Mouse (Mus musculus) lung, embryonic 14.5 days (tissue): ENCODE measurements around the gene Fars2. TPM values are rescaled to one million over a fixed set of nuclear protein-coding genes. Genes with fewer than 3 reads are reported as not detected.
A peak's percentile ranks its signal among the peaks of the same experiment; 100 is the strongest.
"Not testable (repeated sequence)": the region's sequence is repeated elsewhere in the genome, so short reads cannot be mapped to it uniquely, and the experiment has no call there.

Experiments
- ATAC-seq: fragments of 200-750 bp; cut with Nextera tagmentation; 2 replicates; pipeline ENCODE4 v1.8.0; 2017; ENCODE audit warnings: mild to moderate bottlenecking, moderate TSS enrichment, moderate library complexity; ENCODE audit not compliant: insufficient read depth
- DNase-seq: peaks from one replicate; pipeline ENCODE4 v3.0.0-alpha.2; 2015
- H3K27ac ChIP-seq: fragments of 300-500 bp; sonication (generic); 2 replicates; pipeline ENCODE4 v1.5.1; 2014; ENCODE audit warnings: low read depth, mild to moderate bottlenecking, moderate library complexity
- H3K27me3 ChIP-seq: fragments of 300-500 bp; sonication (generic); 2 replicates; pipeline ENCODE4 v1.6.1; 2014; ENCODE audit warnings: low read length, control low read depth; ENCODE audit not compliant: insufficient read depth
- H3K36me3 ChIP-seq: fragments of 300-500 bp; sonication (generic); 2 replicates; pipeline ENCODE4 v1.6.1; 2014; ENCODE audit warnings: control low read depth; ENCODE audit not compliant: insufficient read depth
- H3K4me1 ChIP-seq: fragments of 300-500 bp; sonication (generic); 2 replicates; pipeline ENCODE4 v1.6.1; 2014; ENCODE audit warnings: antibody characterized with exemption, control low read depth; ENCODE audit not compliant: insufficient read depth
- H3K4me2 ChIP-seq: fragments of 300-500 bp; sonication (generic); 2 replicates; pipeline ENCODE4 v1.6.1; 2014; ENCODE audit warnings: mild to moderate bottlenecking
- H3K4me3 ChIP-seq: fragments of 300-500 bp; sonication (generic); 2 replicates; pipeline ENCODE4 v1.5.1; 2014; ENCODE audit warnings: low read depth, low read length
- H3K9ac ChIP-seq: fragments of 300-500 bp; sonication (generic); 2 replicates; pipeline ENCODE4 v1.6.1; 2014
- H3K9me3 ChIP-seq: fragments of 300-500 bp; sonication (generic); 2 replicates; pipeline ENCODE4 v1.6.1; 2016; ENCODE audit warnings: low read depth, low read length, control low read depth
- CTCF ChIP-seq: IDR thresholded peaks from 2 replicates; pipeline ENCODE4 v1.5.1; 2016; ENCODE audit warnings: antibody characterized with exemption, low read depth
- WGBS: fragments of 180-500 bp; shearing (Covaris S2); extraction: QIAGEN DNeasy Blood & Tissue Kit; methylation state at CpG from one replicate; pipeline ENCODE4 v1.1.7; 2014; 5-methylcytosine and 5-hydroxymethylcytosine counted together
- polyA plus RNA-seq: library from polyadenylated mRNA; unstranded; fragments of >200 nt; fragmentation: Nextera tagmentation; extraction: Ambion mirVana; gene quantifications from 2 replicates; pipeline ENCODE4 v1.2.1, GENCODE M21; 2014

The Fars2 gene
- polyA plus RNA-seq, 1 experiment from 2014 or later = 29.3 TPM

- no peak overlapping the region for H3K4me3 ChIP-seq
- ATAC-seq = no peak
- no peaks in the 10 kb centered on the region for H3K27me3 ChIP-seq
- no peak for DNase-seq
- H3K4me2 ChIP-seq = no peak overlapping the region
- H3K9me3 ChIP-seq = no peaks in the 10 kb centered on the region
- TF ChIP-seq CTCF = no peak
- no peak overlapping the region for H3K9ac ChIP-seq
- H3K4me1 ChIP-seq = no peaks in the 10 kb centered on the region
- H3K36me3 ChIP-seq = no peaks in the 10 kb centered on the region
- WGBS = 77% methylated on average over 3 of the region's 3 CpGs
- H3K27ac ChIP-seq = no peak overlapping the region
Measured at GRCm38 (mm10) chr13:36330542-36330941, 213.3 kb downstream of the Fars2 start.

- Histone ChIP-seq H3K4me3 (no peak overlapping the region), H3K9me3 (no peaks in the 10 kb centered on the region), H3K9ac (no peak overlapping the region), H3K27ac (no peak overlapping the region), H3K27me3 (no peaks in the 10 kb centered on the region), H3K4me1 (no peaks in the 10 kb centered on the region), H3K4me2 (no peak overlapping the region), H3K36me3 (no peaks in the 10 kb centered on the region)
- no peak for ATAC-seq
- DNase-seq = no peak
- no peak for TF ChIP-seq CTCF
- 76% methylated on average over 5 of the region's 5 CpGs for WGBS
Measured at GRCm38 (mm10) chr13:36334748-36335147, 217.5 kb downstream of the Fars2 start.

- Histone ChIP-seq H3K36me3 (no peaks in the 10 kb centered on the region), H3K4me3 (no peak overlapping the region), H3K4me2 (no peak overlapping the region), H3K9me3 (no peaks in the 10 kb centered on the region), H3K4me1 (no peaks in the 10 kb centered on the region), H3K27me3 (no peaks in the 10 kb centered on the region), H3K9ac (no peak overlapping the region), H3K27ac (no peak overlapping the region; the same call in 1 of the 2 replicates)
- DNase-seq (peak; percentile 51), ATAC-seq (peak; percentile 41; the same call in 1 of the 2 replicates)
- TF ChIP-seq CTCF = no peak
- WGBS = 23% methylated on average over 11 of the region's 11 CpGs
Measured at GRCm38 (mm10) chr13:36351529-36351928, 234.3 kb downstream of the Fars2 start.

GRCm38 (mm10) chr13:36357469-36357868, 240.3 kb downstream of the Fars2 start:
- no peaks in the 10 kb centered on the region for H3K9me3 ChIP-seq
- no peak overlapping the region for H3K27ac ChIP-seq
- ATAC-seq (no peak), DNase-seq (no peak)
- no peaks in the 10 kb centered on the region for H3K36me3 ChIP-seq
- 61% methylated on average over 4 of the region's 4 CpGs for WGBS
- no peak for TF ChIP-seq CTCF
- H3K9ac ChIP-seq = no peak overlapping the region
- H3K4me3 ChIP-seq = no peak overlapping the region
- H3K27me3 ChIP-seq = no peaks in the 10 kb centered on the region
- H3K4me1 ChIP-seq = no peaks in the 10 kb centered on the region
- no peak overlapping the region for H3K4me2 ChIP-seq

- ATAC-seq = no peak
- Histone ChIP-seq H3K27ac (no peak overlapping the region), H3K4me2 (no peak overlapping the region), H3K36me3 (no peaks in the 10 kb centered on the region), H3K4me3 (no peak overlapping the region), H3K27me3 (no peaks in the 10 kb centered on the region), H3K9me3 (no peaks in the 10 kb centered on the region), H3K4me1 (no peaks in the 10 kb centered on the region), H3K9ac (no peak overlapping the region)
- 81% methylated on average over 3 of the region's 3 CpGs for WGBS
- no peak for TF ChIP-seq CTCF
- DNase-seq = no peak
Measured at GRCm38 (mm10) chr13:36361419-36361818, 244.2 kb downstream of the Fars2 start.

- H3K4me1 ChIP-seq, H3K4me3 ChIP-seq, ATAC-seq, H3K36me3 ChIP-seq, DNase-seq, H3K27ac ChIP-seq, H3K27me3 ChIP-seq, H3K9ac ChIP-seq, H3K4me2 ChIP-seq, H3K9me3 ChIP-seq: not testable (repeated sequence)
- WGBS = 98% methylated on average over 5 of the region's 5 CpGs
Measured at GRCm38 (mm10) chr13:36365719-36366118, 248.5 kb downstream of the Fars2 start.

GRCm38 (mm10) chr13:36366304-36366703, 249.1 kb downstream of the Fars2 start:
- H3K4me2 ChIP-seq = no peak overlapping the region
- H3K9ac ChIP-seq = no peak overlapping the region
- H3K36me3 ChIP-seq = no peaks in the 10 kb centered on the region
- no peak overlapping the region for H3K4me3 ChIP-seq
- no peaks in the 10 kb centered on the region for H3K9me3 ChIP-seq
- no peaks in the 10 kb centered on the region for H3K4me1 ChIP-seq
- WGBS = 87% methylated on average over 6 of the region's 6 CpGs
- ATAC-seq (no peak), DNase-seq (no peak)
- TF ChIP-seq CTCF = no peak
- H3K27ac ChIP-seq = no peak overlapping the region
- no peaks in the 10 kb centered on the region for H3K27me3 ChIP-seq
